Mouse (Mus musculus) heart, postnatal 10 days (tissue): ENCODE data around the gene Lmln. TPM values are rescaled to one million over a fixed set of nuclear protein-coding genes. Genes with fewer than 3 reads are reported as not detected.
"Not testable (repeated sequence)": the region's sequence is repeated elsewhere in the genome, so short reads cannot be mapped to it uniquely, and the experiment has no call there.

ENCODE experiments used
- DNase-seq, 2 experiments: peaks; one replicate each; pipeline ENCODE4 v3.0.0; 2021
- intact Hi-C: fragments of 180-260 bp; cut with DNase I; formaldehyde crosslinking; loops from one replicate; pipeline ENCODE4 v1.15.1; 2025
- total RNA-seq, 2 experiments: library from RNA; stranded (reverse); gene quantifications; 2 replicates each; pipeline ENCODE4 v1.2.3; 2021

The Lmln gene
- total RNA-seq, 2 experiments from 2014 or later, result 2.2 to 2.3 TPM

- intact Hi-C loops, result no loop called here
- DNase-seq, result peak; percentile 26 to 45
These were observed 61.9 kb downstream of the Lmln start for GRCm38 (mm10) chr16:33123938-33124820.

DNA sequence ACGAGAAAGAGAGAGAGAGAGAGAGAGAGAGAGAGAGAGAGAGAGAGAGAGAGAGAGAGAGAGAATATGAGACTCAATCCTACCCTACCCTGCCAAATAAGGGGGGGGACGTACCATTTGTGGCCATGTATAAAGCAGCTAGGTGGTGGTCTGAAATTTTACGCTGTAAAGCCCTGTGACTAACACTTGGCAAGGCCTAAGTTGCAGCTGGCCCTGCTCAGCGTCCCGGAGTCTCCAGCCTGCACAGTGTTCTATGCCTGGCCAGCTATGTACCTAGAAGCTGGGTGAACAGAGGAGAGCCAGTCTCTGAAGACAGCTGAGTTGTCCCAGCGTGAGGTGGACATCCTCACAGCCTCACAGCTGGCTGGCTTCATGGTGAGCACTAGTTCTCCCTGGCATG, 64.7 kb downstream of the Lmln start:
- intact Hi-C loops, result no loop called here
- DNase-seq, result peak in 1 of 2 experiments; percentile 21

GRCm38 (mm10) chr16:33130731-33131130, 68.4 kb downstream of the Lmln start:
- intact Hi-C loops, result no loop called here
- peak; percentile 62 to 69 for DNase-seq

GRCm38 (mm10) chr16:33133186-33133585, 70.9 kb downstream of the Lmln start:
- no peak for DNase-seq
- intact Hi-C loops, result no loop called here

- no peak for DNase-seq
- intact Hi-C loops, result no loop called here
These were observed 72.8 kb downstream of the Lmln start for GRCm38 (mm10) chr16:33135167-33135566.

- intact Hi-C loops, DNase-seq: not testable (repeated sequence)
These were observed 76.7 kb downstream of the Lmln start for GRCm38 (mm10) chr16:33139061-33139460.

DNA sequence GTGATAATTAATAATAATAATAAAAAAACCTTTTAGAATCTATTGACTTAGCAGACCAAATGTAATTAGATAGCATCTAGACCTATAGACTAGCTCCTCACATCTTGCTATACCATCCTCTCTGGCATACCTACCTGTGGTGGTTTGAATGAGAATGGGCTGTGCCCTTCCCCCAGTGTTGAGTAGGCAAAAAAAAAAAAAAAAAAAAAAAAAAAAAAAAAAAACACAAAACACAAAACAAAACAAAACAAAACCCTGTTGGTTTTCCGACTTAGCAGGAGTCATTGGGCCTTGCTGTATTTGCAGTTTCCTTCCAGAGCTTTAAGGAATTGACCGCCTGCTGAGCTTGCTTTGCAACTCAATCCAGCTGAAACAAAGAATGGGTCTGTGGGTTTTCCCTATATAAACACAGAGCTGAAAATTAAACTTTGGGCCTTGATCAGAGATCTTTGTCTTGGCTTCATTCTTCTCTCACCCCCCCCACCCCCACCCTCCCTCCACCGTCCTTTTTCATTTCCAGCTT, 79.5 kb downstream of the Lmln start:
- intact Hi-C loops, result no loop called here
- no peak for DNase-seq

DNA sequence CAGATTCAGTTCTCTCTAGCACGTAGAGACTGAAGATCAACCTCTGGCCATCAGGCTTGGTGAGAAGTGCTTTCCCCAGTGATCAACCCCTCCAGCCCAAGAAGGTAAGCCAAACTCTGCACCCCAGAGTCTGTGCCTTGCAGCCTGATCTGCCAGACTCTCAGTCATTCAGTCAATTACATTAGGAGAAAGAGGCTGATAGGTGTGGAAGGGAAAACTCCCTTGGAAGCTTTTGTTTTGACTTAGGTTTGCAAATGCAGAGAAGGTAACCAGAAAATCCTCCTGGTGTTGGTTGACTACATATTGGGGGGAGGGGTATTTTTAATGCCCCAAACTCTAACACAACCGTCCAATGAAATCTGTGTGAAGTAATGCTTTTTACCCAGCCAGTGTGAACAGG, 81.1 kb downstream of the Lmln start:
- intact Hi-C loops, result no loop called here
- DNase-seq, result no peak

- DNase-seq, result no peak
- intact Hi-C loops, result no loop called here
These were observed 83.9 kb downstream of the Lmln start for GRCm38 (mm10) chr16:33146185-33146584.

GRCm38 (mm10) chr16:33148135-33148534, 85.8 kb downstream of the Lmln start:
- no peak for DNase-seq
- intact Hi-C loops, result no loop called here

DNA sequence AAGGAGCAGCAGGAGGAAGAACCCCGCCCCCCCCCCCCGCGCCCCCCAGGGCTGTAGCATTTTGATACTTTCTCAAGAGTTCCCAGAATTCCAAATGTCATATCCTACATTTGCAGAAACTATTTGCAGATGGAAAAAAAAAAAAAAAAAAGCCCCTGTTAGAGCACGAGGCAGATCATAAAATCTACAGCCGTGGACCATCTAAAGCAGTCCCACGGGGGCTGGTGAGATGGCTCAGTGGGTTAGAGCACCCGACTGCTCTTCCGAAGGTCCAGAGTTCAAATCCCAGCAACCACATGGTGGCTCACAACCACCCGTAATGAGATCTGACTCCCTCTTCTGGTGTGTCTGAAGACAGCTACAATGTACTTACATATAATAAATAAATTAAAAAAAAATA, 88.6 kb downstream of the Lmln start:
- DNase-seq, intact Hi-C loops: not testable (repeated sequence)

DNA sequence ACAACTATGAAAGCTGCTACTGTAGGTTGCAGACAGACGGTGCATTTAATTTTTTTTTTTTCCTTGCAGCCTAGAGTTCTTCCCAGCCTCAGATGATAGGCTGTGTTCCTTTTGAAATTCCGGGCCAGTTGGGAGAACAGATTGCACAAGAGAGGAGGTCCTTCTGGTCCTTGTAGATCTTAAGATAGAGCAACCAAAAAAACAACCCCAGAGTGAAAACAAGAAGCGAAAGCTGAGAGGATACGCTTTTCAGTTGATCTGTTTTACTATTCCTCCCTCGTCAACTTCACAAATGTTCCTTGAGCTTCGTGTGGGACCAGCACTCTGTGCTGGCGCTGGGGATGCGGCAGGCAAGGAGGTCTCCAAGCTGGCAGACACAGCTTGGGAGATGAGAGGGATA, 89.2 kb downstream of the Lmln start:
- intact Hi-C loops, result no loop called here
- DNase-seq, result no peak

GRCm38 (mm10) chr16:33154992-33155391, 92.7 kb downstream of the Lmln start:
- intact Hi-C loops, result loop anchor here (1.0 to 5.0 kb wide), 2 partner anchors 131 to 348 kb away; no protein-coding TSS in a partner anchor
- DNase-seq, result peak; percentile 46 to 59

DNA sequence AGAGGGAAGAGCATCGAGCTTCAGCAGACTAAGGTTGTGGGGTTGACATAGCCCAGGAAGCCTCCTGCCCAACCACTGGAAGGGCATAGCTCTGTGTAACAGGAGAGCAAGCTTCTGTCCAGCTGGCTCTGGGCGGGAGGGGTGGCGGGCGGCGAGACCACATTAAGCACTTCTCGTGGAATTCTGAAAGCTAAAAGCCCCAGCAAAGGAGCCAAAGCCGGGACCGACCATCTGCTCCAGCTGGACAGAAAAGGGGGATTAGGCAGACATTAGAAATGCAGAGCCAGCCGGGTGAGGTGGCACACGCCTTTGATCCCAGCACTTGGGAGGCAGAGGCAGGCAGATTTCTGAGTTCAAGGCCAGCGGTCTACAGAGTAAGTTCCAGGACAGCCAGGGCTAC, 95.7 kb downstream of the Lmln start:
- intact Hi-C loops, result loop anchor here (5.0 kb wide), 1 partner anchor 351 kb away; no protein-coding TSS in a partner anchor
- DNase-seq, result no peak

- DNase-seq, result no peak
- intact Hi-C loops, result loop anchor here (5.0 kb wide), 1 partner anchor 351 kb away; no protein-coding TSS in a partner anchor
These were observed 96.3 kb downstream of the Lmln start for GRCm38 (mm10) chr16:33158590-33159071.

DNA sequence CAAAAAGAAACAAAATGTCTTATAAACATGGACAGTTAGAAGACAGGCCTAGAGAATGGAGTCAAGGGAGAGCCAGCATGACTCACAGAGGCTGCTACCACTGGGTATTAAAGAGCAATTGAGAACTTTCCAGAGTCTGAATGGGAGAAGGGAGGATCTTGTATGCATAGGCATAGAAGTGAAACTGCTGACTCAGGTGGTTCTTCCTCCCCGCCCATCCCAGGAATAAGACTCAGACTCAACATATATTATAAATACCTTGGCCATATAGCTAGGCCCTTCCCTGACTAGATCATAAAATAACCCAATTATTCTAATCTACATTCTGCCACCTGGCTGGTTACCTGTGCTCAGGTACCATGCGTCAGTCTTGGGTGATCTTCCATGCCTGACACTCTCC, 97.0 kb downstream of the Lmln start:
- intact Hi-C loops, result loop anchor here (5.0 kb wide), 1 partner anchor 352 kb away; no protein-coding TSS in a partner anchor
- DNase-seq, result no peak

GRCm38 (mm10) chr16:33163330-33164090, 101.2 kb downstream of the Lmln start:
- DNase-seq, result peak; percentile 70 to 74

DNA sequence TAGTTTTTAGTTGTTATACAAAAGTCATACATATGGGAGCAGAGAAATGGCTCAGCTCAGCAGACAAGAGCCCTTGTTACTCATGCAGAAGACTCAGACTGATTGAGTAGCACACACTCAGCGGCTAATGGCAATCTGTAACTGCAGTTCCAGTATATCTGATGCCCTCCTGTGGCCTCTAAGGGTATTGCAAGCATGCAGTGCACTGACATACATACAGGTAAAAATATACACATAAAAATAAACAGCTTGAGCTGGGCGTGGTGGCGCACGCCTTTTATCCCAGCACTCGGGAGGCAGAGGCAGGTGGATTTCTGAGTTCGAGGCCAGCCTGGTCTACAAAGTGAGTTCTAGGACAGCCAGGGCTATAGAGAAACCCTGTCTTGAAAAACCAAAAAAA, 104.0 kb downstream of the Lmln start:
- intact Hi-C loops, result not testable (repeated sequence)
- peak in 1 of 2 experiments; percentile 56 for DNase-seq

More at GRCm38 (mm10) chr16:33163330-33164090, 101.2 kb downstream of the Lmln start:
- intact Hi-C loops, result no loop called here

- intact Hi-C loops, result no loop called here
These were observed 105.2 kb downstream of the Lmln start for GRCm38 (mm10) chr16:33167537-33167936.

GRCm38 (mm10) chr16:33169471-33170034, 107.2 kb downstream of the Lmln start:
- no peak for DNase-seq
- intact Hi-C loops, result no loop called here

More at GRCm38 (mm10) chr16:33167537-33167936, 105.2 kb downstream of the Lmln start:
- DNase-seq, result no peak
